Mouse (Mus musculus): Measurements from ENCODE around the gene Mpped2. TPM values are rescaled to one million over a fixed set of nuclear protein-coding genes. Genes with fewer than 3 reads are reported as not detected.

The Mpped2 gene
- polyA plus RNA-seq, 1 experiment from 2014 or later = 36.7 TPM

DNA sequence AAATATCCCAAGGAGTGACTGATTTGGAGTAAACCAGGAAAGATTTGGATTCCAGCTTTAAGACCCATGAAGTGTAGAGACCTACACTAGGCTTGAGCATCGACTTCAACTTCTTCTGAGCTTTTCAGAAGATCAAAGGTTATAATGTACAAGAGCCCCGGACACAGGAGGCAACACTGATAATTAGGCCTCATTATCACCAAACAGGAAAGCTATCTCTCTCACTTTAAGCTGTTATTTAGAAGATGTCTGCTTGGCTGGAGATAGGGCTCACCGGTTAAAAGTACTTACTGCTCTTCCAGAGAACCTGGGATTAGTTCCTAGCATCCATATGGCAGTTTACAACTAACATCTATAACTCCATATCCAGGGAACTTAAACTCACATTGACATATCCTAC is 39.1 kb downstream of the Mpped2 start:
- 42% methylated on average over 3 of the region's 3 CpGs for WGBS
- H3K4me3 ChIP-seq (ENCODE audit: low read length) = no peak overlapping the region
- H3K27me3 ChIP-seq (ENCODE audit: control insufficient read depth, insufficient read depth, low read length) = no peaks in the 10 kb centered on the region
- H3K4me1 ChIP-seq (ENCODE audit: control insufficient read depth, insufficient read depth, low read length) = peaks cover 14% of the 10 kb centered on the region; the same call in 1 of the 2 replicates
- H3K27ac ChIP-seq (ENCODE audit: low read depth, low read length) = no peak overlapping the region
- no peak overlapping the region for H3K9ac ChIP-seq (ENCODE audit: low read depth, low read length)
- no peaks in the 10 kb centered on the region for H3K9me3 ChIP-seq (ENCODE audit: control insufficient read depth, low read length)
- H3K4me2 ChIP-seq (replicated peaks; ENCODE audit: low read depth, low read length) = no peak overlapping the region
- no peak for ATAC-seq (ENCODE audit: low FRiP score, low TSS enrichment)
- H3K36me3 ChIP-seq (ENCODE audit: control insufficient read depth, insufficient read depth, low read length) = no peaks in the 10 kb centered on the region

DNA sequence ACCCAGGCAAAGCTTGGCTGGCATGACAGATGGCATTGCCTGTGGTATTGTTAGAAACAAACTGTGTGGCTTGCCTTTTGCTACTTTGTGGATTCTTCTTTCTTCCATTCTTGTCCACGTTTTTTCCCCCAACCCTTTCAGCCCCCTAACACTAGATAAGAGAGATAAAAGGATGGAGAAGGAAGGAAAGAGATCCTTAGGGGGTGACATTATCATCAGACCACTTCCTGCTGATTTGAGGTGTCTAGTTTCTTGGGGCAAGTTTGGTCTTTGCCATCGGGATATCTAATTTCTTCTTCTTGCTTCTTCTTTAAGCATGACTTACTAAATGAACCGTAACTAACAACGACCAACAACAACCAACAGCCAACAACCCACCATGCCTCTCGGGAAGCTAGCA is 40.3 kb downstream of the Mpped2 start:
- Histone ChIP-seq H3K36me3 (ENCODE audit: control insufficient read depth, insufficient read depth, low read length) (no peaks in the 10 kb centered on the region), H3K9ac (ENCODE audit: low read depth, low read length) (no peak overlapping the region), H3K9me3 (ENCODE audit: control insufficient read depth, low read length) (no peaks in the 10 kb centered on the region), H3K27ac (ENCODE audit: low read depth, low read length) (no peak overlapping the region), H3K4me1 (ENCODE audit: control insufficient read depth, insufficient read depth, low read length) (peaks cover 14% of the 10 kb centered on the region; the same call in 1 of the 2 replicates), H3K4me3 (ENCODE audit: low read length) (no peak overlapping the region), H3K4me2 (replicated peaks; ENCODE audit: low read depth, low read length) (no peak overlapping the region), H3K27me3 (ENCODE audit: control insufficient read depth, insufficient read depth, low read length) (no peaks in the 10 kb centered on the region)
- ATAC-seq (ENCODE audit: low FRiP score, low TSS enrichment) = no peak
- WGBS = 28% methylated on average over 5 of the region's 5 CpGs

DNA sequence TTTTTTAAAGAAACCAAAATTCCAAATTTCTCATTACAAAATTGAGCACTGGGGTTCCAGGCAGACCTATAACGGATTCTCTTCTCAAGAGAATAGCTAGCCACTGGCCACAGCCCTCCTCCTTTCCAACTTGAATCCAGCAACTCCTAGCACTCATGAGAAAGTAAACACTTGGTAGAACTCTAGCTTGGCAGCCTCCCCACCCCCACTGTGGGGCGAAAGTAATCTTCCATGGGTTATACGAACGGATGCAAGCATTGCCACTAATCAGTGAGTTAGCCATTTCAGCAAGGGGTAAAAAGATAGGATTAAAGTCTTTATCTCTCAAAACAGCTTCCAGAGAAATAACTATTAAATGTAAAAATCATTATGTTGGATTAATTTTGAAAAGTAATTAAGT is 40.9 kb downstream of the Mpped2 start:
- Histone ChIP-seq H3K9me3 (ENCODE audit: control insufficient read depth, low read length) (no peaks in the 10 kb centered on the region), H3K4me2 (replicated peaks; ENCODE audit: low read depth, low read length) (no peak overlapping the region), H3K4me1 (ENCODE audit: control insufficient read depth, insufficient read depth, low read length) (peaks cover 14% of the 10 kb centered on the region; the same call in 1 of the 2 replicates), H3K4me3 (ENCODE audit: low read length) (no peak overlapping the region), H3K27ac (ENCODE audit: low read depth, low read length) (no peak overlapping the region), H3K9ac (ENCODE audit: low read depth, low read length) (no peak overlapping the region), H3K36me3 (ENCODE audit: control insufficient read depth, insufficient read depth, low read length) (no peaks in the 10 kb centered on the region), H3K27me3 (ENCODE audit: control insufficient read depth, insufficient read depth, low read length) (no peaks in the 10 kb centered on the region)
- WGBS = 62% methylated on average over 4 of the region's 4 CpGs
- no peak for ATAC-seq (ENCODE audit: low FRiP score, low TSS enrichment)

DNA sequence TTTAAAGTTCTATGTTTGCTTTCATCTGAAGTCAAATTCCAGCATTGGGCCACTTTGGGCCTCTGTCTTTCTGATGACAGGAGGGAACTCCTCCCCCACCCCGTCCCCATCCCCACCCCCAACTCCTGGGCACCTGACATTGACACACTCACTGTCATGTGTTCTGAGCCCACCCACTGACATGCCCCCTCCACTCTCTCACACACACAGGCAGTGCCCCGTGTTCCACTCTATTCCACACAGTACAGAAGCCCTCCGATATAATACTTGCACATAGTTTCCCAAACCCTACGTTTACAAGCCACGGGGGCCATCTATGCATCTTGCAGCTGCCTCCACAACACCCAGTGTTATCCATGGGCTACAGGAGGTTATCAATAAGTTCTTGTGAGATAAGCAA is 42.1 kb downstream of the Mpped2 start:
- no peak overlapping the region for H3K9ac ChIP-seq (ENCODE audit: low read depth, low read length)
- ATAC-seq (ENCODE audit: low FRiP score, low TSS enrichment) = no peak

DNA sequence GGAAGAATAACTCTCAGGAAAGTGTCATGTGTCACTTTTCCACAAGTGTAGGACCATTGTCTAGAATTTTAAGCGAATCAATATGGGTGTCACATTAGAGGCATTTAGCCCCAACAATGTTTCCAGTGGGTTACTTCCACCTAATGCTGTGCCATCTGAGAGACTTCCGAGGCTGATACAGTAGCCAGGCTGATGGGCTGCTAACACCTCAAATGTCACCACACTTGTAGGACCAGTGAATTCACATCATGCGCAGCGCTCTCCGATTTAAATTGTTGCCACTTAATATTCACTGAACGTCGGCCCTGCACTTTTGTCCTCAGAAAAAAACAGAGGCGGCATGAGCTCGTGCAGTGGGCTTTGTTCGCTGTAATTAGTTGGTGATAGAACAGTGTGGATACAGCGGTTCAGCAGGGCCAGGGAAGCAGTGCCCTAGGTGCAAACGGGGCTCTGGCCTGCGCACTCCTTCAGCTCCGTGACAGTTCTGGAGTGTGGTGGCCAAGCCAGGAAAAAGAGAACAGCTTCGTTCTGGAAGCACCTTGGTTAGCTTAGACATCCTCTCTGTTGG is 42.8 kb downstream of the Mpped2 start:
- no peak overlapping the region for H3K4me2 ChIP-seq (replicated peaks; ENCODE audit: low read depth, low read length)
- H3K4me1 ChIP-seq (ENCODE audit: control insufficient read depth, insufficient read depth, low read length) = 0 out of 2 replicates have a peak, but pooled peaks cover 2% of the 10 kb centered on the region
- no peak for ATAC-seq (ENCODE audit: low FRiP score, low TSS enrichment)
- H3K36me3 ChIP-seq (ENCODE audit: control insufficient read depth, insufficient read depth, low read length) = no peaks in the 10 kb centered on the region
- H3K27ac ChIP-seq (ENCODE audit: low read depth, low read length) = no peak overlapping the region
- no peak overlapping the region for H3K4me3 ChIP-seq (ENCODE audit: low read length)
- no peaks in the 10 kb centered on the region for H3K9me3 ChIP-seq (ENCODE audit: control insufficient read depth, low read length)
- H3K9ac ChIP-seq (ENCODE audit: low read depth, low read length) = no peak overlapping the region
- no peaks in the 10 kb centered on the region for H3K27me3 ChIP-seq (ENCODE audit: control insufficient read depth, insufficient read depth, low read length)
- WGBS = 83% methylated on average over 15 of the region's 15 CpGs

More for the DNA sequence above, 42.1 kb downstream of the Mpped2 start:
- Histone ChIP-seq H3K4me2 (replicated peaks; ENCODE audit: low read depth, low read length) (no peak overlapping the region), H3K27me3 (ENCODE audit: control insufficient read depth, insufficient read depth, low read length) (no peaks in the 10 kb centered on the region), H3K27ac (ENCODE audit: low read depth, low read length) (no peak overlapping the region), H3K4me3 (ENCODE audit: low read length) (no peak overlapping the region), H3K4me1 (ENCODE audit: control insufficient read depth, insufficient read depth, low read length) (peaks cover 7% of the 10 kb centered on the region; the same call in 1 of the 2 replicates), H3K36me3 (ENCODE audit: control insufficient read depth, insufficient read depth, low read length) (no peaks in the 10 kb centered on the region), H3K9me3 (ENCODE audit: control insufficient read depth, low read length) (no peaks in the 10 kb centered on the region)
- WGBS = 80% methylated on average over 5 of the region's 5 CpGs

DNA sequence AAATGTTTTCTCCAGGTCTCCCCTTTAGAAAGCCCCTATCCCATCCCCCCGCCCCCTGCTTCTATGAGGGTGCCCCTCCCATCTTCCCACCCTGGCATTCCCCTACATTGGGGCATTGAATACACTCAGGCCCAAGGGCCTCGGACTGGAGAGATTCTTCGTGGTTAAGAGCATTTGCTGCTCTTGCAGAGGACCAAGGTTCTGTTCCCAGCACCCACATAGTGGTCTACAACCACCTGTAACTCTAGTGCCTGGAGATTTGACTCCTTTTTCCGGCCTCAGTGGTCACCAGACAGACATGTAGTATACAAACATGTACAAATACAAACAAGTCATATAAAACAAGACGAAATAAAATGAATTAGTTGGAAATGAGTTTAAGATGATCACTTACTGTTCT is 45.9 kb downstream of the Mpped2 start:
- no peak for ATAC-seq (ENCODE audit: low FRiP score, low TSS enrichment)
- Histone ChIP-seq H3K27me3 (ENCODE audit: control insufficient read depth, insufficient read depth, low read length) (no peaks in the 10 kb centered on the region), H3K9me3 (ENCODE audit: control insufficient read depth, low read length) (no peaks in the 10 kb centered on the region), H3K27ac (ENCODE audit: low read depth, low read length) (no peak overlapping the region), H3K4me3 (ENCODE audit: low read length) (no peak overlapping the region), H3K4me1 (ENCODE audit: control insufficient read depth, insufficient read depth, low read length) (no peaks in the 10 kb centered on the region), H3K9ac (ENCODE audit: low read depth, low read length) (no peak overlapping the region), H3K4me2 (replicated peaks; ENCODE audit: low read depth, low read length) (no peak overlapping the region), H3K36me3 (ENCODE audit: control insufficient read depth, insufficient read depth, low read length) (no peaks in the 10 kb centered on the region)
- WGBS = 88% methylated on average over 5 of the region's 5 CpGs

DNA sequence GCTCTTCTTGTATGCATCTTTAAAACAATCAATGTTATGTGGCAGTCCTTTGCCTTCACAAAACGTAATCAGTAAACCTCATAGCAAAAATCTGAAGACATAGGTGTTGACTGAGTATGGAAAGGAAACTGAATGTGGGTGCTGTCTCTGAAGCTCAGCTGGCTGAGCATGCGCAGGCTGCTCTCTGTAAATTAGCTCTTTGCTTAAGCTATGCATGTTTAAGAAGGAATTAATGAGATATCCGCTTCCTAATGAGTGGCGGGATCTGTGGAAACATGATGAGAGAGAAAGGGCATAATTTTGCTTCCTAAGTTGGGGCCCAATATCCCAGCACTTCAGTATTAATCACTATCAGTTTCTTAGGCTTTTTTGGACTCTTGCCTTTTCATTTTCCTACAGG is 51.0 kb downstream of the Mpped2 start:
- no peak for ATAC-seq (ENCODE audit: low FRiP score, low TSS enrichment)
- H3K4me1 ChIP-seq (ENCODE audit: control insufficient read depth, insufficient read depth, low read length) = peaks cover 6% of the 10 kb centered on the region; the same call in 1 of the 2 replicates
- H3K4me2 ChIP-seq (replicated peaks; ENCODE audit: low read depth, low read length) = no peak overlapping the region

DNA sequence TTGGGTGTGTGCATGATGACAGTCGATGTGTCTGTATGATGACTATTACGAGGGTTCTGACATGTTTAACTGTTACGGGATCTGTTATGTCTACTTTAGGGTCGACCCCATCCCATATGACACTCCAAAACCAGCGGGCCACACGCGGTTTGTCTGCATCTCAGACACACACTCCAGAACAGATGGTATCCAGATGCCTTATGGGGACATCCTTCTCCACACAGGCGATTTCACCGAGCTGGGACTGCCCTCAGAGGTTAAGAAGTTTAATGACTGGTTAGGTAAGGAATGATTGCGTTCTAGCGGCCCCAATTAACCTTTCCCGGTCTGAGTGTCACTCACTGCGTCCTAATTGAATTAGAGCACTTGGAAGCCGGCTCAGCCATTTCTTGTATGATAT is 51.5 kb downstream of the Mpped2 start:
- WGBS = 27% methylated on average over 14 of the region's 14 CpGs
- Histone ChIP-seq H3K27ac (ENCODE audit: low read depth, low read length) (no peak overlapping the region), H3K4me3 (ENCODE audit: low read length) (no peak overlapping the region), H3K27me3 (ENCODE audit: control insufficient read depth, insufficient read depth, low read length) (no peaks in the 10 kb centered on the region), H3K4me1 (ENCODE audit: control insufficient read depth, insufficient read depth, low read length) (peaks cover 6% of the 10 kb centered on the region; the same call in 1 of the 2 replicates), H3K4me2 (replicated peaks; ENCODE audit: low read depth, low read length) (no peak overlapping the region), H3K36me3 (ENCODE audit: control insufficient read depth, insufficient read depth, low read length) (no peaks in the 10 kb centered on the region), H3K9me3 (ENCODE audit: control insufficient read depth, low read length) (no peaks in the 10 kb centered on the region), H3K9ac (ENCODE audit: low read depth, low read length) (no peak overlapping the region)
- ATAC-seq (ENCODE audit: low FRiP score, low TSS enrichment) = no peak

More for the DNA sequence above, 51.0 kb downstream of the Mpped2 start:
- no peak overlapping the region for H3K4me3 ChIP-seq (ENCODE audit: low read length)
- H3K36me3 ChIP-seq (ENCODE audit: control insufficient read depth, insufficient read depth, low read length) = no peaks in the 10 kb centered on the region
- no peak overlapping the region for H3K9ac ChIP-seq (ENCODE audit: low read depth, low read length)
- 89% methylated on average over 4 of the region's 4 CpGs for WGBS
- H3K27ac ChIP-seq (ENCODE audit: low read depth, low read length) = no peak overlapping the region
- H3K9me3 ChIP-seq (ENCODE audit: control insufficient read depth, low read length) = no peaks in the 10 kb centered on the region
- H3K27me3 ChIP-seq (ENCODE audit: control insufficient read depth, insufficient read depth, low read length) = no peaks in the 10 kb centered on the region

DNA sequence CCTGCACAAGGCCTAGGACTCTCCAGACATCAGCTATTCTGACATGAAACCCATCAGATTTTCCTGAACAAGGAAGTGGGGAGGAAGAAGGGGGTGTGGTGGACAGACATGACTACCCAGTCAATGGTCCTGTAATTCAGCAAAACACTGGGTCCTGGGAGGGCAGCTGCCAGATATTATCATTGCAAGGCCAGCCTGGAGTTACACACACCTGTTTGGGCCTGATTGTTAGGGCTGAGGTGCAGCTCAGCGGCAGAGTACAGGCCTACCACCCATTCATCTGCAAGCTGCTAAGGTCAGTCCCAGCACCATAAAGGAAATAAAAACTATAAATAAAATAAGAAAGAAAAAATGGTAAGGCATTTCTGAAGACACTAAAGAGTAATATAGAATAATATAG is 52.3 kb downstream of the Mpped2 start:
- Histone ChIP-seq H3K36me3 (ENCODE audit: control insufficient read depth, insufficient read depth, low read length) (no peaks in the 10 kb centered on the region), H3K27me3 (ENCODE audit: control insufficient read depth, insufficient read depth, low read length) (no peaks in the 10 kb centered on the region), H3K27ac (ENCODE audit: low read depth, low read length) (no peak overlapping the region), H3K9ac (ENCODE audit: low read depth, low read length) (no peak overlapping the region), H3K4me3 (ENCODE audit: low read length) (no peak overlapping the region), H3K4me2 (replicated peaks; ENCODE audit: low read depth, low read length) (no peak overlapping the region), H3K4me1 (ENCODE audit: control insufficient read depth, insufficient read depth, low read length) (peaks cover 6% of the 10 kb centered on the region; the same call in 1 of the 2 replicates), H3K9me3 (ENCODE audit: control insufficient read depth, low read length) (no peaks in the 10 kb centered on the region)
- no peak for ATAC-seq (ENCODE audit: low FRiP score, low TSS enrichment)
- 69% methylated on average over 1 of the region's 1 CpGs for WGBS
